Mouse (Mus musculus): ENCODE results near the gene Lgals9. TPM values are rescaled to one million over a fixed set of nuclear protein-coding genes. Genes with fewer than 3 reads are reported as not detected.

Lgals9 gene
- 27.9 and 31.9 TPM in 2 replicates for polyA plus RNA-seq (2012)

DNA sequence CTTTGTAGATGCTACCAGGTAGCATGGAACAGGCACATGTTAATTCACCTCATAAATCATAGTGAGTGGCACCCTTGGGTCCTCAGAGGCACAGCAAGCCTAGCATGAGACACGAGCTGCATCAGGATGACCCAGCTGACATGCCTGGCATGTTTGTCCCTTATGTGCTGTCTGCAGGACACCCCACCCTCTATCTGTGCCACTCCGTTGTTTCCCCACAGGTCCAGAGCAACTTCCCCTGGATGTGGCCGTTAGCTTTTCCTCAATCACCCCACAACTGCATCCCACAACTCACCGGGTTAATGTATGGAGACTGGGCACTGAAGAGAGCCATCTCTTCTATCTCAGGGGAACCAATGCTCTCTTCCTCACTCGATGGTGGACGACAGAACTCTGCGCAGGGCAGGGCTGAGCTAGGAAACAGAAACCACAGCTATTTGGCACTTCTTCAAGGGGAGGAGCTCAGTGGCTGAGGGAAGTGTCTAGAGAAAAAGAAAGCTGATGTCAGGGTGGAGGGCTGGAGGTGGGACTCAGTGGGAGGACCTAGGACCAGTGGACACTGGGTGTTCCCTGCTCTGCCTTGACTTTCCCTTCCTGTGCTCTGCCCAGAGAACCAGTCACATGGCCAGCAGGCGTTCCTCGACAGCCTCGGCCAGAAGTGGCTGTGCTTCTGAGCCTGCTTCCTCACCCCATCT is at the start of gene Lgals9:
Gene Lgals9, minus strand, starts transcription at position 464 of the 695 bp plus-strand sequence.

DNA sequence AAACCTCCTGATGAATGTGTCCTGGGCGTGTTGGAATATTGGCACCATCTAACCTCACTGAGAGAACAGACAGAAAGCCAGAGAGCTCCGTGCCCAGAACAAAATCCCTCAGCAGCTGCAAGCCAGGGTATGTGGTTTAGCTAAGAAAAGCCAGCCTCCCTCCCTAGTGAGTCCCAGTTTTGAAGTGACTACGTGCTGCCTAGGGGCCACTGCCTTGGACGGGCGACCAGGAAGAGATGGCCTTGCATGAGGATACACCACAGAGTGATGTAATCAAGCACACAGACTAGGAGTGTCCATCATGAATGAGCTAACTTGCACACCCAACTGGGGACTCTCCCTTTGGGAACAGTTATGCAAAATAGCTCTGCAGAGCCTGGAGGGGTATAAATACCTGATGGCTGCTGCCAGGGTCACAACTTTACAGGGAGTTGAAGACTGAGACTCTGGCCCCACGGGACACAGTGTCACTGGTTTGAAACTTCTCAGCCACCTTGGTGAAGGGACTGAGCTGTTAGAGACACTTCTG is 64.3 kb downstream of the Lgals9 start, which contains the start of gene Nos2:
Gene Nos2, plus strand, starts transcription at position 377 of the 529 bp plus-strand sequence.

Other genes starting within 250 kb of the Lgals9 start
- gene Ccnq, start 233.2 kb downstream of the Lgals9 start, polyA plus RNA-seq (2012), result 37.4 and 44.1 TPM in 2 replicates
- 56.3 and 67.5 TPM in 2 replicates for gene Lyrm9, start 158.4 kb downstream of the Lgals9 start, polyA plus RNA-seq (2012)
- not detected in 2 replicates for gene Nos2, start 64.2 kb downstream of the Lgals9 start, polyA plus RNA-seq (2012)
- 37.1 and 43.4 TPM in 2 replicates for gene Ksr1, start 161.5 kb upstream of the Lgals9 start, polyA plus RNA-seq (2012)

Measured in megakaryocyte-erythroid progenitor cell, adult 5 weeks (primary cell).